Mouse (Mus musculus): ENCODE data around the gene Nptxr.

DNA sequence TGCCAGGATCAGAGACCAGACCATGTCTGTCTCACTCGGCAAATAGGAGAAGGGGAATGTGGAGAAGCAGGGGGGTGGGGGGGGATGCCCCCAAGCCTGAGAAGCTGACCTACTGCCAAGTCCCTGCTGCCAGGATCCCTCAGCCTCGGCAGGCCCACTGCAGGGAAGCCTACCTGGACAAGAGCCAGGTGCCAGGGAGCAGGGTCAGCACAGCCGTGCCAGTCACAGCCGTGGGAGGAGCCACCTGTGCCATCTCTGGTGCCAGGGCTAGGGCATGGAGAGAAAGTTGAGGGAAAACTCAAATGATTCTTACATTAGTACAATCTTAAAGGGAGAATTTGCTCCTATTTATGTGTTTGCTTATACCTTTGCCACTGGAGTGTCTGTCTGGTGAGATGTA, 2.3 kb downstream of the Nptxr start:
- TF ChIP-seq EP300 (IDR thresholded peaks at IDR 0.05; ENCODE audit: low read depth) (no peak), CTCF (IDR thresholded peaks at IDR 0.05; ENCODE audit: low read depth) (no peak)
